Mouse (Mus musculus): ENCODE results near the gene Trub2. TPM values are rescaled to one million over a fixed set of nuclear protein-coding genes. Genes with fewer than 3 reads are reported as not detected.

Trub2 gene
- total RNA-seq, 1 experiment: 78.5 TPM

DNA sequence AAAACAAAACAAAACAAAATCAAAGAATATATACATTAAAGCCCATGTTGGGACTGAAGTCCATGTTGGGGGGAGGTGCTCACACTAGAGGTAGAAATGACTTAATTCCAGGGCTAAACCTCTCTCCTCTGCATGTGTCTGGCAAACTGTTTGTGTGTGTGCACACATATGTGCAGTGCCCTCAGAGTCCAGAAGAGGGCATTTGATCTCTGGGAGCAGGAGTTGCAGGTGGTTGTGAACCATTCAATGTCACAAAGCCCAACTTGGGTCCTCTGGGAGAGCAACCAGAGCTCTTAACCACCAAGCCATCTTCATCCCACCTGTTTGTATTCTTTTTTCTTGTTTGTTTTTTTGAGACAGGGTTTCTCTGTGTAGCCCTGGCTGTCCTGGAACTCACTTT is 18.1 kb downstream of the Trub2 start:
- Histone ChIP-seq H3K9me3 (ENCODE audit: control insufficient read depth, insufficient read depth, low read depth, low read length) (no peaks in the 10 kb centered on the region), H3K9ac (ENCODE audit: insufficient read depth, low read depth, low read length, poor library complexity, severe bottlenecking) (no peak overlapping the region), H3K4me3 (ENCODE audit: insufficient read depth in 1 of 2, low read depth in 1 of 2, low read length in 2 of 2, poor library complexity in 1 of 2, severe bottlenecking in 1 of 2) (no peak overlapping the region), H3K4me1 (ENCODE audit: control insufficient read depth in 2 of 2, insufficient read depth in 2 of 2, low read length in 2 of 2, poor library complexity in 1 of 2) (peaks cover 0 to 12% of the 10 kb centered on the region in 2 experiments; a peak in 1 of 4 replicates), H3K27ac (ENCODE audit: insufficient read depth, low read depth, low read length, poor library complexity, severe bottlenecking) (no peak overlapping the region), H3K36me3 (ENCODE audit: control insufficient read depth, insufficient read depth, low read length, poor library complexity, severe bottlenecking) (no peaks in the 10 kb centered on the region; the same call in 1 of the 2 replicates)
- DNase-seq (ENCODE audit: low read depth, low spot score): peak; percentile 65
- in situ Hi-C loops (cut with MboI; ENCODE audit: low sequenced_read_pairs in 2 of 2, unreplicated experiment in 2 of 2): no loop called here
- TF ChIP-seq ZC3H11A (IDR thresholded peaks at IDR 0.05; ENCODE audit: borderline replicate concordance, low read depth, low read length): no peak
- TF ChIP-seq ZNF384 (IDR thresholded peaks at IDR 0.05; ENCODE audit: low read depth, low read length): no peak
- TF ChIP-seq MAFK (IDR thresholded peaks at IDR 0.05; ENCODE audit: insufficient read depth, low read depth, low read length): no peak
- no peak for TF ChIP-seq HCFC1 (IDR thresholded peaks at IDR 0.05; ENCODE audit: borderline replicate concordance, insufficient read depth, low read length)
- TF ChIP-seq CHD2 (IDR thresholded peaks at IDR 0.05; ENCODE audit: low read depth, low read length): no peak

DNA sequence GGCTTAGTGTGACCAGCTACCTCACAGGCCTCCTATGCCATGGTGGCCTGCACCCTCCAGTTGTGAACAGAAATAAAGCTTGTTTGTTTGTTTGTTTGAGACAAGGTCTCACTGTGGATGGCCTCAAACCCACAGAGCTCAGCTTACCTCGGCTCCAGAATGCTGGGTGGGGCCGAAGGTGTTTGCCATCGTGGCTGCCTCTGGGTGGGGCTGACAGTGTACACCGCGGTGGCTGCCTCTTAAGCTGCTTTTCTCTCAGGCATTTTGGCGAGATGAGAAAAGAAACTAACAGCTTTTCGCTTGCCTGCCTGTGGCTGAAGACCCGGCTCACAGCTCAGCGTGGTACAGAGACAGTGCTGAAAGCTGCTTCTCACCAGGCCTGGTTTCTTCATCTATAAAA is 19.4 kb downstream of the Trub2 start:
- Histone ChIP-seq H3K9ac (ENCODE audit: insufficient read depth, low read depth, low read length, poor library complexity, severe bottlenecking) (no peak overlapping the region), H3K27ac (ENCODE audit: insufficient read depth, low read depth, low read length, poor library complexity, severe bottlenecking) (no peak overlapping the region), H3K36me3 (ENCODE audit: control insufficient read depth, insufficient read depth, low read length, poor library complexity, severe bottlenecking) (no peaks in the 10 kb centered on the region), H3K4me3 (ENCODE audit: insufficient read depth in 1 of 2, low read depth in 1 of 2, low read length in 2 of 2, poor library complexity in 1 of 2, severe bottlenecking in 1 of 2) (no peak overlapping the region), H3K4me1 (ENCODE audit: control insufficient read depth in 2 of 2, insufficient read depth in 2 of 2, low read length in 2 of 2, poor library complexity in 1 of 2) (peaks cover 0 to 12% of the 10 kb centered on the region in 2 experiments; a peak in 1 of 4 replicates), H3K9me3 (ENCODE audit: control insufficient read depth, insufficient read depth, low read depth, low read length) (no peaks in the 10 kb centered on the region)
- no peak for TF ChIP-seq ZC3H11A (IDR thresholded peaks at IDR 0.05; ENCODE audit: borderline replicate concordance, low read depth, low read length)
- no peak for TF ChIP-seq MAFK (IDR thresholded peaks at IDR 0.05; ENCODE audit: insufficient read depth, low read depth, low read length)
- no peak for DNase-seq (ENCODE audit: low read depth, low spot score)
- in situ Hi-C loops (cut with MboI; ENCODE audit: low sequenced_read_pairs in 2 of 2, unreplicated experiment in 2 of 2): loop anchor here in 1 of 2 experiments (10.0 kb wide), 1 partner anchor 86 kb away; no protein-coding TSS in a partner anchor

DNA sequence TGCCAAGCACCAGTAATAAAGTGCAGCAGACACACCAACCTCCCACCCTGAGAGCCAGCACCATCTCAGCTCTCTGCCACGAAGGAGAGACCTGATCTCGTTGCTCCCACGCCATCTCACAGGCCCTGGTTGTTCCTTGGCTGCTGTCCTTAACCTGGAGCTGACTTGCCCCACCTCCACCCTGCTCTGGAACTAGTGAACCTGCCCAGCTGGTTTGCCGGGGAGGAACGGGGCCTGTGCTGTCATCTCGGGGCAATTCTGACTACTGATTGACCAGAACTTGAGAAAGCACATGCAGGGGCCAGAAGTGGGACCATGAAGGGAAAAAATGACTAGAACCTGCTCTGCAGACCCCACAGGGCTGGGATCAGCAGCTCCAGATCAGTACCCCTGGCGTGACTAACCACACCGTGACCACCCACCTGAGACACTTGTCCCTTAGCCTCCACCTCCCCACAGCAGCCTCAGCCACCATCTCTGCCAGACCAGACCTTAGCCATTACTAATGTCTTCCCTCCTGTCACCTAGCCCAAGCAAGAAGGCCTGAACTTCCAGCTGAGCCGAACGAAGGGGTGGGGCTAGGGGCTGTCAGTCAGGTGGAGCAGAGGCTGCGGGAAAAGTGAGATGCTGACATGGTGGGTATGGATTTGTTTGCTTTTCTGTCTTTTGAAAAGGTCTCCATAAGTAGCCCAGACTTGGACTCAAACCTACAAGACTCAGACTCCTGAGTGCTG is 20.2 kb downstream of the Trub2 start:
- Histone ChIP-seq H3K4me3 (ENCODE audit: insufficient read depth in 1 of 2, low read depth in 1 of 2, low read length in 2 of 2, poor library complexity in 1 of 2, severe bottlenecking in 1 of 2) (no peak overlapping the region), H3K27ac (ENCODE audit: insufficient read depth, low read depth, low read length, poor library complexity, severe bottlenecking) (no peak overlapping the region), H3K4me1 (ENCODE audit: control insufficient read depth in 2 of 2, insufficient read depth in 2 of 2, low read length in 2 of 2, poor library complexity in 1 of 2) (peaks cover 0 to 12% of the 10 kb centered on the region in 2 experiments; a peak in 1 of 4 replicates), H3K36me3 (ENCODE audit: control insufficient read depth, insufficient read depth, low read length, poor library complexity, severe bottlenecking) (no peaks in the 10 kb centered on the region), H3K9ac (ENCODE audit: insufficient read depth, low read depth, low read length, poor library complexity, severe bottlenecking) (no peak overlapping the region), H3K9me3 (ENCODE audit: control insufficient read depth, insufficient read depth, low read depth, low read length) (no peaks in the 10 kb centered on the region)
- TF ChIP-seq MAFK (IDR thresholded peaks at IDR 0.05; ENCODE audit: insufficient read depth, low read depth, low read length) (no peak), ZC3H11A (IDR thresholded peaks at IDR 0.05; ENCODE audit: borderline replicate concordance, low read depth, low read length) (no peak), CHD2 (IDR thresholded peaks at IDR 0.05; ENCODE audit: low read depth, low read length) (no peak), HCFC1 (IDR thresholded peaks at IDR 0.05; ENCODE audit: borderline replicate concordance, insufficient read depth, low read length) (no peak), ZNF384 (IDR thresholded peaks at IDR 0.05; ENCODE audit: low read depth, low read length) (no peak)
- DNase-seq (ENCODE audit: low read depth, low spot score): no peak
- in situ Hi-C loops (cut with MboI; ENCODE audit: low sequenced_read_pairs in 2 of 2, unreplicated experiment in 2 of 2): loop anchor here in 1 of 2 experiments (10.0 kb wide), 1 partner anchor 87 kb away; no protein-coding TSS in a partner anchor

DNA sequence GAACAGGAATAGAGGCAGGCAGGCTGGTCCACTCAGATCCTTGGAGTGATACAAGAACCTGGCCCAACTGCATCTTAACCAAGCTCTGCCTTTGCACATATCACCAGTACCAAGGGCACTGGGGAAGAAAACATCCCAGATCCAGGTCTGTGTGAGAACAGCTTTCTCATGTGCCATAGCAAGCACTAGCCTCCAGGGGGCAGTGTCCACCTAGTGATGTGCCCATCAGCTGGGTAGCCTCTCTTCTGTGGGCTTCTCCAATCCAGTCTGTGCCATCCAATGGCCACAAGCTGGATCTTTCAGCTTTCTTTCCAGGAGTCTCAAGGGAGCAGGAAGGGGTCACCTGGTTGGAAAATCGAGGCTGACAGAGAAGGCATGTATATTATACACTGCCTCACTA is 23.5 kb downstream of the Trub2 start:
- Histone ChIP-seq H3K4me3 (ENCODE audit: insufficient read depth in 1 of 2, low read depth in 1 of 2, low read length in 2 of 2, poor library complexity in 1 of 2, severe bottlenecking in 1 of 2) (no peak overlapping the region), H3K9me3 (ENCODE audit: control insufficient read depth, insufficient read depth, low read depth, low read length) (no peaks in the 10 kb centered on the region), H3K4me1 (ENCODE audit: control insufficient read depth in 2 of 2, insufficient read depth in 2 of 2, low read length in 2 of 2, poor library complexity in 1 of 2) (peaks cover 0 to 12% of the 10 kb centered on the region in 2 experiments; a peak in 1 of 4 replicates), H3K36me3 (ENCODE audit: control insufficient read depth, insufficient read depth, low read length, poor library complexity, severe bottlenecking) (no peaks in the 10 kb centered on the region), H3K27ac (ENCODE audit: insufficient read depth, low read depth, low read length, poor library complexity, severe bottlenecking) (no peak overlapping the region), H3K9ac (ENCODE audit: insufficient read depth, low read depth, low read length, poor library complexity, severe bottlenecking) (no peak overlapping the region)
- TF ChIP-seq ZC3H11A (IDR thresholded peaks at IDR 0.05; ENCODE audit: borderline replicate concordance, low read depth, low read length): peak; percentile 65; the same call in 1 of the 2 replicates
- TF ChIP-seq MAFK (IDR thresholded peaks at IDR 0.05; ENCODE audit: insufficient read depth, low read depth, low read length): no peak
- TF ChIP-seq CHD2 (IDR thresholded peaks at IDR 0.05; ENCODE audit: low read depth, low read length): no peak
- in situ Hi-C loops (cut with MboI; ENCODE audit: low sequenced_read_pairs in 2 of 2, unreplicated experiment in 2 of 2): loop anchor here in 1 of 2 experiments (10.0 kb wide), 1 partner anchor 90 kb away; no protein-coding TSS in a partner anchor
- DNase-seq (ENCODE audit: low read depth, low spot score): no peak
